Mouse (Mus musculus): ENCODE data around the gene Gstm2. TPM values are rescaled to one million over a fixed set of nuclear protein-coding genes. Genes with fewer than 3 reads are reported as not detected.

The Gstm2 gene
- total RNA-seq, 2 experiments from 2014 or later = 2.3 to 4.0 TPM

- peak; percentile 55 to 63 for DNase-seq (ENCODE audit: low spot score in 2 of 2)
Measured at GRCm38 (mm10) chr3:107943239-107943990, 42.8 kb downstream of the Gstm2 start, which contains the start of gene Gstm6. Gene Gstm6 (minus strand): TSS chr3:107943749.

DNA sequence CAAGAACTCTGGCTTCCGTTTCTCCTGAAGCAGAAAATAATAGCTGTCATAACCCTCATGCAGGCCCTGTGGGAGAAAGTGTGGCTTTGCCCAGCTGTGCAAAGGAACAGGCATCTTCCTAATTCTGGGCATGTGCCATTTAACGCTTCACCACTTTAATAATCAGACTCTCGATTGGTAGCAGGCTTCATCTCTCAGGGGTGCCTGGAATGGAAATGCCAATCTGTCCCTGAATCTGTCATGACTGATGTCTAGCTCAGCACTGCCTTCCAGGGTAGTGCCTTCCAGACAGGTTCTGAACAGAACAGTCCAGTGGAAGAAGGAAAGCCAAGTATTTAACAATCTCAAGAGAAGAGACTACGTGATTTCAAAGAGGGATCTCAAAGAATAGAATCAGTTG lies 45.0 kb downstream of the Gstm2 start:
- no peak for DNase-seq (ENCODE audit: low spot score in 2 of 2)

- no peak for DNase-seq (ENCODE audit: low spot score in 2 of 2)
Measured at GRCm38 (mm10) chr3:107940524-107940923, 45.7 kb downstream of the Gstm2 start.

GRCm38 (mm10) chr3:107939830-107940229 lies 46.4 kb downstream of the Gstm2 start:
- DNase-seq (ENCODE audit: low spot score in 2 of 2) = no peak

DNA sequence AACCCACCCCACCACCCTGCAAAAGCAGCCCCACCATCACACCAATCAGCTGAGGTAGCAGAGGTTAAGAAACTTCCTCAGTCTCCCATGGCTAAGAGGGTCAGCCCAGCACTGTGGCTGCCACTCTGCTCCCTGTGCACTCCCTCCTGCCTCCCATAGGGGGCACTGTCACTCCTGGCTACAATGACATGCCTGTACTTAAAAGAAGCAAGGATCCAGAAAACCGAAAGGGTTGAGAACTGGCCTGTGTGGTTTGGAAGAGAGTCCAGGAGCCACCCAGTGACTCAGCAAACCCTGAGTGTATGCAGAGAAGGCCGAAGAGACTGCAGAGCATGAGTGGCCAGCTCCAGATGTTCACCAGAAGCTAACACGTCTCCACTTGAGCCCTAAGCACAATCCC lies 46.9 kb downstream of the Gstm2 start:
- DNase-seq (ENCODE audit: low spot score in 2 of 2) = peak; percentile 60 to 62

GRCm38 (mm10) chr3:107935888-107936287 lies 50.4 kb downstream of the Gstm2 start:
- no peak for DNase-seq (ENCODE audit: low spot score in 2 of 2)

DNA sequence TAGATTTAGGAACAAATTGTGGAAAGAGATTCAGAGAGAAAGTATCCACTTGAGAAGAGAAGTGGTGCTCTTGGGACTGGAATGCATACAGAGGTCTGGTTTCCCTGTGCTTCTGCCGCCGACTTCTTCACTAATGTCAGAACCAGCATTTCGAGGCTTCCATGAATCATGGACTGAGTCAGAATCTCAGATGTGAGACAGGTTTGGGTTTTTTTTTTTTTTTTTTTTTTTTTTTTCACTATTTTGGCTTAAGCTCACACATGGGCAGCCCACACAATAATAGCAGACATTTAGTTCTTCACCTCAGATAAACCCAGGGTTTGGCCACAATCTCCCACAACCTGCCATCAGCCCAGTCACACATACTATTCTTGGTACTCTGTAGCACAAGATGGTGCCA lies 51.0 kb downstream of the Gstm2 start:
- DNase-seq (ENCODE audit: low spot score in 2 of 2) = no peak

- DNase-seq (ENCODE audit: low spot score in 2 of 2) = no peak
Measured at GRCm38 (mm10) chr3:107932128-107932527, 54.1 kb downstream of the Gstm2 start.

Other genes starting within 250 kb of the Gstm2 start
- gene Csf1, start 226.0 kb downstream of the Gstm2 start, total RNA-seq (2021) = 10 to 100 TPM; 12.8 to 12.9 TPM
- gene Eps8l3, start 109.2 kb downstream of the Gstm2 start, total RNA-seq (2021) = not detected
- gene Gstm5, start 90.6 kb downstream of the Gstm2 start, total RNA-seq (2021) = 100 to 1,000 TPM; 156 to 161 TPM
- gene Gstm7, start 54.6 kb downstream of the Gstm2 start, total RNA-seq (2021) = 10 to 100 TPM; 60.7 to 70.1 TPM
- 10 to 100 TPM in 1 of 2 experiments, 1 to 10 TPM in 1; 8.8 to 12.0 TPM for gene Gstm6, start 42.7 kb downstream of the Gstm2 start, total RNA-seq (2021)
- not detected for gene Gstm3, start 17.2 kb downstream of the Gstm2 start, total RNA-seq (2021)
- 100 to 1,000 TPM in 1 of 2 experiments, 10 to 100 TPM in 1; 94.4 to 102 TPM for gene Gstm1, start 31.5 kb upstream of the Gstm2 start, total RNA-seq (2021)
- gene Gstm4, start 58.4 kb upstream of the Gstm2 start, total RNA-seq (2021) = 10 to 100 TPM; 13.4 TPM
- 10 to 100 TPM; 48.4 to 58.8 TPM for gene Ampd2, start 100.2 kb upstream of the Gstm2 start, total RNA-seq (2021)
- gene Gnat2, start 106.3 kb upstream of the Gstm2 start, total RNA-seq (2021) = not detected
- 10 to 100 TPM; 54.7 to 59.4 TPM for gene Gnai3, start 159.7 kb upstream of the Gstm2 start, total RNA-seq (2021)
- gene Gpr61, start 168.4 kb upstream of the Gstm2 start, total RNA-seq (2021) = 10 to 100 TPM; 14.5 to 15.0 TPM
- 10 to 100 TPM; 36.9 to 37.2 TPM for gene Amigo1, start 199.9 kb upstream of the Gstm2 start, total RNA-seq (2021)
- gene Cyb561d1, start 214.8 kb upstream of the Gstm2 start, total RNA-seq (2021) = 10 to 100 TPM; 10.6 to 11.2 TPM
- gene Atxn7l2, start 224.5 kb upstream of the Gstm2 start, total RNA-seq (2021) = 10 to 100 TPM; 21.1 to 26.1 TPM
- 1 to 10 TPM; 1.2 to 1.6 TPM for gene Sypl2, start 240.2 kb upstream of the Gstm2 start, total RNA-seq (2021)